Mouse (Mus musculus) C2C12 (cell line): ENCODE data around the gene Hibadh. TPM values are rescaled to one million over a fixed set of nuclear protein-coding genes. Genes with fewer than 3 reads are reported as not detected.

Experiments used
- H3K27me3 ChIP-seq: one replicate; pipeline ENCODE4 v1.6.1; 2011; ENCODE audit not compliant: control insufficient read depth, insufficient read depth, insufficient read length
- H3K36me3 ChIP-seq: one replicate; pipeline ENCODE4 v1.6.1; 2011; ENCODE audit not compliant: control insufficient read depth, insufficient read depth
- H3K4me3 ChIP-seq: one replicate; pipeline ENCODE4 v1.5.1; 2011; ENCODE audit warnings: mild to moderate bottlenecking, control low read depth; ENCODE audit not compliant: poor library complexity, insufficient read depth, severe bottlenecking
- H3K79me2 ChIP-seq: one replicate; pipeline ENCODE4 v1.6.1; 2011; ENCODE audit not compliant: control insufficient read depth, insufficient read depth
- H3K79me3 ChIP-seq: one replicate; pipeline ENCODE4 v1.6.1; 2011; ENCODE audit warnings: low read depth, control low read depth
- H3ac ChIP-seq: one replicate; pipeline ENCODE3; 2011; ENCODE audit warnings: low read depth; ENCODE audit not compliant: control insufficient read depth, insufficient read length
- CEBPB ChIP-seq: IDR thresholded peaks from one replicate; pipeline ENCODE4 v1.6.1; 2011; ENCODE audit warnings: low read depth, mild to moderate bottlenecking, control low read depth, moderate library complexity
- CTCF ChIP-seq: IDR thresholded peaks from one replicate; pipeline ENCODE4 v1.5.1; 2011; ENCODE audit not compliant: control insufficient read depth, insufficient read depth, insufficient read length
- FOSL1 ChIP-seq: IDR thresholded peaks from one replicate; pipeline ENCODE4 v1.8.0; 2011; ENCODE audit warnings: mild to moderate bottlenecking, low read length; ENCODE audit not compliant: poor library complexity, insufficient read depth, severe bottlenecking
- MAX ChIP-seq: IDR thresholded peaks from one replicate; pipeline ENCODE4 v1.6.1; 2011; ENCODE audit warnings: mild to moderate bottlenecking, control low read depth
- MYOD1 ChIP-seq: IDR thresholded peaks from one replicate; pipeline ENCODE4 v1.6.1; 2011; ENCODE audit warnings: low read depth; ENCODE audit not compliant: control insufficient read depth, insufficient read length
- MYOG ChIP-seq: IDR thresholded peaks from one replicate; pipeline ENCODE4 v1.6.1; 2011; ENCODE audit not compliant: control insufficient read depth, insufficient read length; ENCODE audit errors: extremely low read depth
- USF1 ChIP-seq: IDR thresholded peaks from one replicate; pipeline ENCODE4 v1.6.1; 2011; ENCODE audit warnings: low read depth, mild to moderate bottlenecking, control low read depth, moderate library complexity
- polyA plus RNA-seq: library from polyadenylated mRNA; unstranded; fragments of >200 nt; fragmentation: generic; extraction: Trizol; gene quantifications from one replicate; pipeline ENCODE4 v1.2.1, GENCODE M21; 2012; ENCODE audit warnings: missing spikeins

Gene Hibadh
- polyA plus RNA-seq, 1 experiment: 26.6 TPM

DNA sequence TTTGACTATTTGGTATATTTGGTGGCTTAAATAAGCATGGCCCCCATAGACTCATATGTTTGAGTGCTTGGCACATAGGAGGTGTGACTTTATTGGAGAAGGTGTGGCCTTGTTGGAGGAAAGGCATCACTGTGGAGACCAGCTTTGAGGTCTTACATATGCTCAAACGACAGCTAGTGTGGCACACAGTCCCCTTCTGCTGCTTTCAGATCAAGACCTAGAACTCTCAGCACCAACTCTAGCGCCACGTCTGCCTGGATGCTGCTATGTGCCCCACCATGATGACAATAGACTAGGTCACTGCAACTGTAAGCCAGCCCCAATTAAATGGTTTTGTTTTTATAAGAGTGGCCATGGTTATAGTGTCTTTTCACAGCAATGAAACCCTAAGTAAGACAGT, 887 bp upstream of the Hibadh start:
- Histone ChIP-seq H3K27me3 (no peaks in the 10 kb centered on the region), H3K36me3 (no peaks in the 10 kb centered on the region), H3K4me3 (no peak overlapping the region), H3K79me3 (no peaks in the 10 kb centered on the region), H3K79me2 (peaks cover 27% of the 10 kb centered on the region), H3ac (no peak overlapping the region)
- TF ChIP-seq USF1 (no peak), MAX (no peak), MYOG (no peak), CTCF (no peak), CEBPB (no peak), FOSL1 (no peak), MYOD1 (no peak)

DNA sequence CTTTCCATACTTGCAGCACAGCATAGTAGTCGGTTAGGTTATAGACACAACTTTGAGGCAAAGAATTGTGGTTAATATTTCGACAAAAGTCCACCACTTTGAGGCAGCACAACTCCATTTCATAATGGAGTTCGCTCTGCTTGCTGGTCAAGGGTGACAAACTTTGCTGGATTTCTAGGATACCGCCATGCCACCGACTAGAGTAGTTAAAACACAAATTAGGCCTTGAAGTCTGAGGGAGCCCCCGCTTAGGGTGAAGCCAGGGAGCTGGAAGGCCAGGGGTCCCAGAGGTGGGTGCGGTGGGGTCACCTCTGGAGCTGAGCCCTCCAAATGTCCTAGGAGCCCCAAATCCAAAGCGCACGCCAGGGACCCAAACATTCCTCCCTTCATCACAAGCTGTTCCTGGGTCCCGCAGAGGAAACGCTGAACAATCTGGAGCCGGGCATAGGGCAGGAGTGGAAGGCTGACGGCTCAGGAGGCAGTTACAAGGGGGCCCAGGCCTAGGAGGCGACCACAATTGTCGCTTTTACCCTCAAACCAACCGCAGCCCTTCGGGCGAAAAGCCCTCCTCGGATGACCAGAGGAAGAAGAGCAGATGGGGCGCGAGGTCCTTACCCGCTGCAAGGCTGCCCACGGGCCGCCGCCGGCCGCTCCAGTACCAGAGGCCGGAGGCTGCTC, 504 bp downstream of the Hibadh start:
- H3K79me2 ChIP-seq: peaks cover 31% of the 10 kb centered on the region
- TF ChIP-seq FOSL1 (no peak), USF1 (no peak), CTCF (no peak), CEBPB (no peak), MAX (no peak), MYOD1 (no peak), MYOG (no peak)
- no peaks in the 10 kb centered on the region for H3K36me3 ChIP-seq
- peak overlapping the region; percentile 61 for H3K4me3 ChIP-seq
- H3K79me3 ChIP-seq: no peaks in the 10 kb centered on the region
- H3K27me3 ChIP-seq: no peaks in the 10 kb centered on the region
- H3ac ChIP-seq: peak overlapping the region; percentile 77

DNA sequence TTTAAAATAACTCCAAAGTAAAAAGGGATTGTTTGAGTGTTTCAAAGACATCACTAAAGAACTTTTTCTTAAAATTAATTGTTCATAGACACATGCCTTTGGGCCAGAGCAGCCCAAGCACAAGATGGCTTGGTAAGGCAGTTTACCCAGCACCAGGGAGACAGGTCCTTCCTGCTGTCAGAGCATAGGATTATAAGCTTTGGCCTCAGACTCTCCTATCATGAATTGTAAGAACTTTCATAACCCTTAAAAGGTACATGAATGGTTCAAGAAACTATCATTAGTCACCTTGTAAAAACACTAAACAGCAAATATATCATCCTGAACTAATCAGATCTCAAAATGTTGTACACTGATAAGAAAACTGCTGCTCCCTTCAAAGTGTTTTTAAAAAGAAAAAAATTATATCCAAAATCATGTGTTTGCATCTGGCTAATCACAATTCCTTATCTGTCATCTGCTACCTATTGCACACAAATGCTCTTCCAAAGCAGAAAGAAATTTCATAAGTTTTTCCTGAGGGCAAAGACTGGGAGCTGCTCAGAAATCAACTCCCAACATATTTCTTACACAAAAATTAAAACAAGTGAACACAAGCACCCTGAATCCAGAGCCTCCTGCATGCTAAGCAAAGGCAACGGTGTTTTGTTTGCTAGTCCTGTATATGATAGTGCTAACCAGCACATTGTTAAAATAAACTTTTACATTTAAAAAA, 1.6 kb downstream of the Hibadh start:
- Histone ChIP-seq H3K79me3 (no peaks in the 10 kb centered on the region), H3K36me3 (no peaks in the 10 kb centered on the region), H3K79me2 (peaks cover 36% of the 10 kb centered on the region), H3ac (no peak overlapping the region), H3K27me3 (no peaks in the 10 kb centered on the region), H3K4me3 (no peak overlapping the region)
- no peak for TF ChIP-seq MYOG

DNA sequence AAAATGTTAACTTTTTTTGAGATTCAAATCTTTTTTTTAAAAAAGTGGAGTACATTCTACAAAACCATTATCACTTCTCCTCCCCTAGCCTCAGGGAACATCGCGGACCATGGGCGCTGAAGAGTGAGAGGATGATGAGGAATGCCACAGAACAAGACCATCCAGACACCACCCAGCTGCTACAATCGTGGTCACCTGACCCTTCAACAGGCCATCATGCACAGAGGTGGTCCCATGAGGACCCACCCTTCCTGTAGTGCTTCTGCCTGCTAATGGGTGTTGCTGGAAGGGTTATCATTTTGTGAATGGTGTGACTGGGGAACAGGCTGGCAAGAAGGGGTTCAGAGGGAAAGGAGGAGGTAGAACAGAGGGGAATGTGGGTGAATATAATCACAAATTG, 2.9 kb downstream of the Hibadh start:
- Histone ChIP-seq H3ac (no peak overlapping the region), H3K79me2 (peaks cover 36% of the 10 kb centered on the region), H3K27me3 (no peaks in the 10 kb centered on the region), H3K4me3 (no peak overlapping the region), H3K79me3 (no peaks in the 10 kb centered on the region), H3K36me3 (no peaks in the 10 kb centered on the region)
- TF ChIP-seq MAX: no peak
- no peak for TF ChIP-seq MYOD1
- TF ChIP-seq MYOG: no peak
- no peak for TF ChIP-seq CEBPB
- no peak for TF ChIP-seq CTCF

DNA sequence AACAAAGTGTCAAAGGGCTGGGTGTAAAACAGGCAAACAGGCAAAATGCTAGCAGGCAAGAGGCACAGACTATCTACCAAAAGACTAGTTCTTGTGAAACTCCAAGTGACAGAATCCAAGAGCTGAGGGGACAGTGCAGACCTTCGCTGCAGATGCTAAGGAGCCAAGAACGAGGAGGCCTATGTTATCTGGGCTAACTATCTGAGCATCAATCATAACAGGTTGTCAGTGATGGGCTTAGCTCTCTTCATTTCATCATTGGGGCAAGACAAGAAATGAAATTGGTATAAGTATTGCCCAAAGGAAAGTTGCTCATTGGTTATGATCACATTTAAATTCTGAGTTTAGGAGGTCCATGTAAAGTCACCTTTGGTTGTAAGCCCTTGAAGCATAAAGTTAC, 4.8 kb downstream of the Hibadh start:
- H3K79me3 ChIP-seq: no peaks in the 10 kb centered on the region
- peaks cover 36% of the 10 kb centered on the region for H3K79me2 ChIP-seq
- H3K36me3 ChIP-seq: no peaks in the 10 kb centered on the region
- H3K4me3 ChIP-seq: no peak overlapping the region
- no peak overlapping the region for H3ac ChIP-seq
- TF ChIP-seq CTCF (no peak), USF1 (no peak), FOSL1 (no peak)
- H3K27me3 ChIP-seq: no peaks in the 10 kb centered on the region

DNA sequence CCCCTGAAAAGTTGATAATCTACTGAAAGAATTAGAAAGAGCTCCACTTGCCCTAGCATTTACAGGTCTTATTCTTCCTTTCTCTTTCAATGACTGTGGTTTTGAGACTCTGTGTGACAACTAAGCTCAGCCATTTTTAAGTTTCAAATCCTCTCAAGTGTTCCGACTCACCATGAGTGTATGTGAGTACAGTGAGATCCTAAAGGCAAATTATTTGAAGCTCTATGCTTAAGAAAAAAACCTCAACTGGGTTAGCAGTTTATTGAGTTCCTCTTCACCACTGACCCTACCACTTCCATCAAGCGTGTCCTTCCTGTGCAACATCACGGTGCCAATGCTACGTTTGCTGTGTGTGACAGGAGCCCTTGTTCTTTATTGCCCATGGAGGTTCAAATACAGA, 9.6 kb downstream of the Hibadh start:
- TF ChIP-seq MAX (no peak), MYOD1 (no peak), FOSL1 (no peak), USF1 (no peak), MYOG (no peak), CEBPB (no peak), CTCF (no peak)
- peaks cover 9% of the 10 kb centered on the region for H3K79me2 ChIP-seq
- H3K79me3 ChIP-seq: no peaks in the 10 kb centered on the region
- H3K4me3 ChIP-seq: no peak overlapping the region
- no peaks in the 10 kb centered on the region for H3K36me3 ChIP-seq
- no peaks in the 10 kb centered on the region for H3K27me3 ChIP-seq
- H3ac ChIP-seq: no peak overlapping the region
